Mouse (Mus musculus): ENCODE data around the gene Fcgr3.

Fcgr3 gene

GRCm38 (mm10) chr1:171050774-171051173 is 14.0 kb downstream of the Fcgr3 start:
- no peak for DNase-seq (ENCODE audit: low spot score)

DNA sequence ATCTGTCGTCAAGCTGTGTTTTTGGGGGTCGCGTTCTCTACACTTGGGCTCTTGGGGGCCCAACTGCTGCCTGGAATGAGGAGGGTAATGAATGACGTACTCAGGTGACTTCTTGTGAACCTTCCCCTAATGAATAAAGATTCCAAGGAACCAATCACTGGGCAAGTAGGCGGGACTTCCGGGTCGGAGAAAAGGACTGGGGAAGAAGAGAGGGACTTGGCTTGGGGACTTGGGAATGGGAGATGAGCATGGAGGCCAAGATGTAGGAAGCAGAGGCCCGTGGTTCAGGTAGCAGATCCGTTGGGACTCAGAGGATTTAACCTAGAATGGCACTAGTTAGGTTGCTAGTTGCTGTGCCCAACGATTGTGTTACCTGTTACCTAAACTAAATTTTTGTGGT is 15.5 kb downstream of the Fcgr3 start:
- no peak for DNase-seq (ENCODE audit: low spot score)

- no peak for DNase-seq (ENCODE audit: low spot score)
These were observed 18.2 kb downstream of the Fcgr3 start for GRCm38 (mm10) chr1:171046501-171046900.

DNA sequence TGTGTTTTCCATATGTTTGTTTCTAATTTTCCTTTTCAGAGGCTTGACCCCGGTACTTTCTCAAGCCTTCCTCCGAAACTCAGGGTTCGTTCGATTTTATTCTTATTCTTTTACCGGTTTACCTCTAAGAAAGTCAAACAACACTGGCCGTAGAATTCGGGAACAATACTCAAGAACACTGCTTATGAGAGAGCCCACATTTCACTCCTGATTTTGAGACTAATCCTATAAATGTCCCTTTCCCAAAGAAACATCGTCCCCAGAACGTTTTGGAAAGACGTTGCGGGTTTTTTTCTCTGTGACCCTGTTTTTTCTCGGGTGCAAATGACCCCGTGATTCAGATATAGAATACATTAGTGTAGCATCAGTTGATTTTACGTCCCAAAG is 19.7 kb downstream of the Fcgr3 start:
- no peak for DNase-seq (ENCODE audit: low spot score)

DNA sequence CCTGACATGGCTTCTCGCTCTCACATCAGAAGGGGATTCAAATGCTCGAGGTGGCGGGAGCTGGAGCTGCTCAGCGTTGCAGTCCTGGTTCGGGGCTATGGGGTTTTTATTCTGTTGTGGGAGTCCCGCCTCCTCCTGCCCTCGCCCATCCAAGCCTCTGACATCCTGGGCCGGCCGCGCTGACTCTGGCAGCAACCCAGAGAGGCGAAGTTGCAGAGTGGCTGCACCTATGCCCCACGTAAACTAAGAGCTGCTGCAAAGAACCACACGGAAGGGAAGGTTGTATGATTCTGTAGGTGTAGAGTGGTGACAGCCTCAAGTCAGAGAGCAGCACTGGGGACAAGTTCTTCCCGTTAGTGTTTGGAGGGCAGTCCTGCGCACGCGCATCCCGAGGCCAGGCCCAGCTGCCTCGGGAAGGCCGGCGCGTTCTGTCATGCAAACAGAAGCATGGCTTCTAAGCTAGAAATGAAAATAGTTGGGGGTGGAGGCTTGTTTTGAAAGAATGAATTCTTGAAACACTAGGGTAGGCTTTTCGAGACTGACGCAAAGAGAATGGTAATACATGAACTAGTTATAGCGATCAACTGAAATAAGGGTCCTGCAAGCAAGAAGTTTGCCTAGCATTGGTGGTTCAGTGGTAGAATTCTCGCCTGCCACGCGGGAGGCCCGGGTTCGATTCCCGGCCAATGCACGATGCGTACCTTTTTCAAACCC is 20.2 kb downstream of the Fcgr3 start:
- DNase-seq (ENCODE audit: low spot score), result peak; percentile 79

GRCm38 (mm10) chr1:171043594-171044153 is 21.1 kb downstream of the Fcgr3 start:
- no peak for DNase-seq (ENCODE audit: low spot score)

GRCm38 (mm10) chr1:171039880-171040279 is 24.9 kb downstream of the Fcgr3 start:
- no peak for DNase-seq (ENCODE audit: low spot score)

DNA sequence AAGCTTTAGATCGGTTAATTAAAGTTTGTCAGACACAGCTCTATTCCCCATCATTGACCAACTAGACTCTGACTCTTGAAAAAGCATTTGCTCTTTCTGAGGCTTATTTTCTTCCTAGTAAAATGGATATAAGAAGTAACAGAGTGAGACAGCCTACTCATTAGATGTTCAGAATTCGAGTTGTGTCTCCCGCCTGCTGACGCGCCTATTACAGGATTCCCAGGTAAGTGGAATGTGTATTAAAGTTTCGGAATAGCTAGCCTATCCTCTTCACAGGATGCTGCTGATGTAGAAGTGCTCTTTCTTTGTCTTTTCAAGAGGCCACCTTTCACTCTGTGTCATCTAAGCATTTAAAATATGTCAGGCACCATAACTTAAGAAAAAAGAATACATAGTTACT is 25.6 kb downstream of the Fcgr3 start:
- no peak for DNase-seq (ENCODE audit: low spot score)

DNA sequence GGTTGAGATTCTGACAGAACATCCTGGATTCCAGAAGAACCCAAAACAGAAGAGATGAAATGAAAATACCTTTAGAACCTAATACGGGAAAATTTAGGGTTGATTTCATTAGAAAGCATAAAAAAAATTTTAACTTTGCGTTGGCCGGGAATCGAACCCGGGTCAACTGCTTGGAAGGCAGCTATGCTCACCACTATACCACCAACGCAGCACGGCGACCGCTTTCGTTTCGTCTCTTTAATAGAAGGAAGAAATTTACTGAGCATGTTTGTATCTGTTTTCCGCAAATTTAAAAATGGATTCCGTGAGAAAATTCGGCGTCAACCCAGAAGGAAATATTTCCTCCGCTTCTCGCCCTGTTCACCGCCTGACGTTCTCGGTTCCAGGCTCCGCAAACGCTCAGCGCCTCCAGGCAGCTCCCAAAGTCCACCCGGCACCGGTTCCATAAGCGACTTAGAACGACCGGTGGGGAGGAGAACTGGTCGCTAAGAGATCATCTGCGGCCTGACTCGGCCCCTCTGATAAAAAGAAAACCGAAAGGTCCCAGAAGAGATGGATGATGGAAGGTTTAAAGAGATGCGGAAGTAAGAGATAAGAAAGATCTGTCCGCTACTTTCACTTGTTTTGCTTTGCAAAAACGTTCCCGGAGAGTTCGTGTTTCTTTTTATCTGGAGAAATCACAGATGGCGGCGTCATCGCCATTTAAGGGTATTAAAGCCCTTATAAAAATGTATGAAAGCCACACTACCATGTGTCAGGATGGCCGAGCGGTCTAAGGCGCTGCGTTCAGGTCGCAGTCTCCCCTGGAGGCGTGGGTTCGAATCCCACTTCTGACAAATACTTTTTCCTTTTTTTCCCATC is 26.6 kb downstream of the Fcgr3 start:
- DNase-seq (ENCODE audit: low spot score), result peak; percentile 82

- DNase-seq (ENCODE audit: low spot score), result peak; percentile 62
These were observed 28.0 kb downstream of the Fcgr3 start for GRCm38 (mm10) chr1:171036550-171037324.

DNA sequence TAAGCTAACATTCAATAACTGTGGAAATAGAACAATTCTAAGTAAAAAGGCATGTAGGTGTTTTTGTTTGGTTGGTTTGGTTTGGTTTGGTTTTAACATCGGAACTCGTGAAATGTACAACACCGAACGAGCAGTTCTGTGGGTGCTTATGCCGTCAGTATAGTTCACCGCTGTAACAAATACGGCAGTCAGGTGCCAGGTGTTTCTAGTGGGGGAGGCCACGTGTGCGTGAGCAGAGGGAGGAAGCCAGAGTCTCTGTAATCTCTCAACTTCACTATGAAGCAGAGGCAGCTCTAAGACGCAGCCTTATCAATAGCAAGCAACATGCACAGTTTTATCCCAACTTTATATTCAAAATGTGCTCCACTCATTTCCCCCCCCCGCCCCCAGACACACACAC is 29.1 kb downstream of the Fcgr3 start:
- no peak for DNase-seq (ENCODE audit: low spot score)

DNA sequence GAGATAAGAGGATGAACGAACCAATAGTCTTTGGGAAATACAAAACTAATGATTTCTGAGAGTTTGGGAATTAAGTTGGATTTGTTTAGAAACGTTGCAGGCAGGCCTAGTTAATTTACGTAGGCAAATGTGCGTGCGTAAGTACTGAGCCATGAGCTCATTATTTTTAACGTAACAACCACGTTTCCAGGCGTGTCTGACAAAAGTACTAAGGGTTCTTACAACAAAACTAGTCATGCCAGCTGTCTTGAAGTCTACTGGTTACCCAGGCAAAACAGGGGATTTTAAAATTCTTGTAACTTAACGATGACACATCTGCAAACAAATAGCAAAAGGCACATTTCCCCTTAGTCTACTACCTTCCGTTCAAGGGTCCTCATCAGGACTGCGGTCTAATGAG is 30.5 kb downstream of the Fcgr3 start:
- no peak for DNase-seq (ENCODE audit: low spot score)

- peak; percentile 79 for DNase-seq (ENCODE audit: low spot score)
These were observed 31.0 kb downstream of the Fcgr3 start for GRCm38 (mm10) chr1:171033756-171034155.

GRCm38 (mm10) chr1:171033196-171033595 is 31.5 kb downstream of the Fcgr3 start:
- DNase-seq (ENCODE audit: low spot score), result peak; percentile 6

- DNase-seq (ENCODE audit: low spot score), result no peak
These were observed 32.0 kb downstream of the Fcgr3 start for GRCm38 (mm10) chr1:171032691-171033090.

GRCm38 (mm10) chr1:171031752-171032151 is 33.0 kb downstream of the Fcgr3 start:
- DNase-seq (ENCODE audit: low spot score), result no peak

- DNase-seq (ENCODE audit: low spot score), result no peak
These were observed 45.3 kb downstream of the Fcgr3 start for GRCm38 (mm10) chr1:171019311-171019950.

DNA sequence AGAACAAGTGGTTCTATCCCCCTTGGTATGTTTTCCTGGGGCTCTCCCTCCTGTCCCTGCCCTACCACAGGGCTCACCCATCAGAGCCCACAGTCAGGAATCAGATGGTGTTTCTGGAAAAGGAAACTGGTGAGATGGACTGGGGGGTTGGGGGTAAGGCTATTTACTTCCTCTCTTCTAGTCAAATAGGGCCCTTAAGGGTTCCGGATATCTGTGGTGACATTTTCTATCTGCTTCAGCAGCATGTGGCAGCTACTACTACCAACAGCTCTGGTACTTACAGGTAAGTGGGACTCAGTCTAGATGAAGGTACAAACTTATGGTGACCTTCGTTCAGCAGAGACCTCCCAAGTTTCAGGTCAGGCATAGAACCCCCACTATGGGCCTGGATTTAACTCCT is 46.0 kb downstream of the Fcgr3 start, which contains the start of gene Fcgr4:
Gene Fcgr4, plus strand, starts transcription at position 184 of the 400 bp plus-strand sequence.
- no peak for DNase-seq (ENCODE audit: low spot score)

DNA sequence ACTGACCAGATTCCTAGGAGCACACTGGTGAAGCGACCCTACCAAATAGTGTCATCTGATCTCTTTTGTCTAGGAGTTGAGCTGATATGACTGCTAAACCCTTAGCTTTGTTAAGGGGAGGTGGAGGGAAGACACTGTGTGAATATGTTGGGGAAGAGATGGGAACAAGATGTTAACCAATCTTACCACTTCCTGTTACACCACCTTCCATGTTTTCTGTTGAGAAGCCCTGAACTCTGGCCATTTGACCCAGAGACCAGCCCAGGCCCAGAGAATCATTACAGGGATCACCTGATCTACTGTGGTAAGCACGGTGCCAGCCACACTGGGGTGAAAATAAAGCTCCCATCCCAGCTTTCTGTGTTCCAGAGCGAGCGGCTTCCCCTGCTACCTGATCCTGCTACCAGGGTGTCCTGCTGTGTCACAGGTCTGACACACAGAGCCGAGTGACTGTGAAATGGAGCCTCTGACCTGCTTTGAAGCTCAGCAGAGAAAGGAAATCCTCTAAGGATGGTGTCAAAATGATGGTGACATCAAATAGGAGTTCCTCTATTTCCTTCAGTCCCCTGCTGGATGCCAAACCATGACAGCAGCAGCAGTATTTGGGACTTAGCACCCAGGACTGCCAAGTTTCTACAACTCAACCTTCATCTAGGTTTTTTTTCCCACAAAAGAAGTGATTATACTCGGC is 47.1 kb downstream of the Fcgr3 start:
- DNase-seq (ENCODE audit: low spot score), result no peak

- DNase-seq (ENCODE audit: low spot score), result no peak
These were observed 47.9 kb downstream of the Fcgr3 start for GRCm38 (mm10) chr1:171016676-171017356.
